Mouse (Mus musculus): ENCODE results near the gene Ikbkg.

- TF ChIP-seq POLR2A (IDR thresholded peaks at IDR 0.05; ENCODE audit: low read depth, low read length), result no peak
- no peak for TF ChIP-seq CTCF (conservative IDR thresholded peaks at IDR 0.05; ENCODE audit: insufficient read depth, insufficient read length, low read depth, low read length)
These were observed 33.2 kb downstream of the Ikbkg start for GRCm38 (mm10) chrX:74426256-74426655.
